Mouse (Mus musculus) right cerebral cortex, postnatal 10 days (tissue): ENCODE results near the gene Syncrip.
"Not testable (repeated sequence)": the region's sequence is repeated elsewhere in the genome, so short reads cannot be mapped to it uniquely, and the experiment has no call there.

ENCODE experiments used
- DNase-seq, 2 experiments: peaks; one replicate each; pipeline ENCODE4 v3.0.0; 2021; ENCODE audit warnings: low spot score in 2 of 2

Syncrip gene

GRCm38 (mm10) chr9:88482829-88483396 is 539 bp upstream of the Syncrip start:
- DNase-seq: peak; percentile 91

- DNase-seq: peak in 1 of 2 experiments; percentile 52
Measured at GRCm38 (mm10) chr9:88481791-88482160, 598 bp downstream of the Syncrip start.

- DNase-seq: peak; percentile 55 to 56
Measured at GRCm38 (mm10) chr9:88481061-88481790, 1.1 kb downstream of the Syncrip start.

GRCm38 (mm10) chr9:88480120-88480519 is 2.3 kb downstream of the Syncrip start:
- no peak for DNase-seq

- no peak for DNase-seq
Measured at GRCm38 (mm10) chr9:88476138-88476537, 6.2 kb downstream of the Syncrip start.

- DNase-seq: not testable (repeated sequence)
Measured at GRCm38 (mm10) chr9:88461017-88461416, 21.4 kb downstream of the Syncrip start.

GRCm38 (mm10) chr9:88439991-88440390 is 42.4 kb downstream of the Syncrip start:
- DNase-seq: no peak

- DNase-seq: no peak
Measured at GRCm38 (mm10) chr9:88439238-88439600, 43.2 kb downstream of the Syncrip start.

GRCm38 (mm10) chr9:88438555-88439237 is 43.7 kb downstream of the Syncrip start, which contains the start of gene Snx14:
Gene Snx14, minus strand, starts transcription at chr9:88438958.
- peak; percentile 97 to 98 for DNase-seq

GRCm38 (mm10) chr9:88438237-88438554 is 44.2 kb downstream of the Syncrip start:
- DNase-seq: peak in 1 of 2 experiments; percentile 33

GRCm38 (mm10) chr9:88437342-88438236 is 44.8 kb downstream of the Syncrip start:
- DNase-seq: no peak

- no peak for DNase-seq
Measured at GRCm38 (mm10) chr9:88424356-88424755, 58.0 kb downstream of the Syncrip start.

- no peak for DNase-seq
Measured at GRCm38 (mm10) chr9:88422428-88422827, 59.9 kb downstream of the Syncrip start.

GRCm38 (mm10) chr9:88416752-88417151 is 65.6 kb downstream of the Syncrip start:
- DNase-seq: no peak

GRCm38 (mm10) chr9:88409978-88410377 is 72.4 kb downstream of the Syncrip start:
- DNase-seq: no peak

GRCm38 (mm10) chr9:88404515-88404914 is 77.9 kb downstream of the Syncrip start:
- DNase-seq: no peak

GRCm38 (mm10) chr9:88404088-88404487 is 78.3 kb downstream of the Syncrip start:
- DNase-seq: peak; percentile 47 to 49

GRCm38 (mm10) chr9:88398461-88398860 is 83.9 kb downstream of the Syncrip start:
- no peak for DNase-seq
